Mouse (Mus musculus) forebrain, embryonic 14.5 days (tissue): Measurements from ENCODE around the gene Narfl. TPM values are rescaled to one million over a fixed set of nuclear protein-coding genes. Genes with fewer than 3 reads are reported as not detected.
"Not testable (repeated sequence)": the region's sequence is repeated elsewhere in the genome, so short reads cannot be mapped to it uniquely, and the experiment has no call there.

Source experiments
- ATAC-seq: fragments of 200-750 bp; cut with Nextera tagmentation; 2 replicates; pipeline ENCODE4 v1.8.0; 2017; ENCODE audit warnings: mild to moderate bottlenecking, moderate library complexity
- DNase-seq: peaks from one replicate; pipeline ENCODE4 v3.0.0-alpha.2; 2015; ENCODE audit warnings: low spot score
- H3K27ac ChIP-seq: fragments of 300-500 bp; sonication (generic); 2 replicates; pipeline ENCODE4 v1.5.1; 2014; ENCODE audit warnings: low read depth, mild to moderate bottlenecking, control low read depth, low read length, moderate library complexity
- H3K27me3 ChIP-seq: fragments of 300-500 bp; sonication (generic); replicated peaks from 2 replicates; pipeline ENCODE4 v1.6.1; 2014; ENCODE audit warnings: low read length, control low read depth, mixed read lengths; ENCODE audit not compliant: control insufficient read depth, insufficient read depth
- H3K36me3 ChIP-seq: fragments of 300-500 bp; sonication (generic); 2 replicates; pipeline ENCODE4 v1.6.1; 2014; ENCODE audit warnings: low read length, control low read depth; ENCODE audit not compliant: control insufficient read depth, insufficient read depth
- H3K4me1 ChIP-seq: fragments of 300-500 bp; sonication (generic); 2 replicates; pipeline ENCODE4 v1.6.1; 2014; ENCODE audit warnings: antibody characterized with exemption, low read length, control low read depth; ENCODE audit not compliant: control insufficient read depth, insufficient read depth
- H3K4me2 ChIP-seq: fragments of 300-500 bp; sonication (generic); 2 replicates; pipeline ENCODE4 v1.6.1; 2014; ENCODE audit warnings: mild to moderate bottlenecking, control low read depth, low read length
- H3K4me3 ChIP-seq: fragments of 300-500 bp; sonication (generic); 2 replicates; pipeline ENCODE4 v1.5.1; 2014; ENCODE audit warnings: low read depth, low read length, control low read depth
- H3K9ac ChIP-seq: fragments of 300-500 bp; sonication (generic); 2 replicates; pipeline ENCODE4 v1.6.1; 2014; ENCODE audit warnings: mild to moderate bottlenecking, low read length, control low read depth, moderate library complexity
- H3K9me3 ChIP-seq: fragments of 300-500 bp; sonication (generic); replicated peaks from 2 replicates; pipeline ENCODE4 v1.6.1; 2016; ENCODE audit warnings: low read length, control low read depth, mixed read lengths; ENCODE audit not compliant: control insufficient read depth
- WGBS: fragments of 180-500 bp; shearing (Covaris S2); extraction: QIAGEN DNeasy Blood & Tissue Kit; methylation state at CpG from one replicate; pipeline ENCODE4 v1.1.7; 2014; 5-methylcytosine and 5-hydroxymethylcytosine counted together
- polyA plus RNA-seq: library from polyadenylated mRNA; unstranded; fragments of >200 nt; fragmentation: Nextera tagmentation; extraction: Ambion mirVana; gene quantifications from 2 replicates; pipeline ENCODE4 v1.2.1, GENCODE M21; 2014

Gene Narfl
- polyA plus RNA-seq, 1 experiment from 2014 or later, result 30.2 TPM

- no peak for ATAC-seq
- Histone ChIP-seq H3K4me3 (no peak overlapping the region), H3K27ac (no peak overlapping the region), H3K9ac (no peak overlapping the region), H3K4me1 (peaks cover 34% of the 10 kb centered on the region), H3K4me2 (no peak overlapping the region), H3K36me3 (no peaks in the 10 kb centered on the region), H3K27me3 (0 out of 2 replicates have a peak, but pooled peaks cover 3% of the 10 kb centered on the region), H3K9me3 (no peaks in the 10 kb centered on the region)
- WGBS, result 81% methylated on average over 4 of the region's 4 CpGs
- DNase-seq, result no peak
Measured at GRCm38 (mm10) chr17:25806507-25806906, 32.9 kb downstream of the Narfl start.

- H3K27me3 ChIP-seq, DNase-seq, ATAC-seq, H3K9me3 ChIP-seq, H3K27ac ChIP-seq, H3K36me3 ChIP-seq, H3K9ac ChIP-seq, H3K4me3 ChIP-seq, H3K4me2 ChIP-seq: not testable (repeated sequence)
- peaks cover 29% of the 10 kb centered on the region for H3K4me1 ChIP-seq
- 50% methylated on average over 2 of the region's 2 CpGs for WGBS
Measured at GRCm38 (mm10) chr17:25807452-25807851, 33.9 kb downstream of the Narfl start.

GRCm38 (mm10) chr17:25808028-25808427 is 34.5 kb downstream of the Narfl start:
- Histone ChIP-seq H3K4me1 (peaks cover 24% of the 10 kb centered on the region), H3K4me2 (peak overlapping the region; percentile 86), H3K27me3 (0 out of 2 replicates have a peak, but pooled peaks cover 3% of the 10 kb centered on the region), H3K27ac (peak overlapping the region; percentile 95; the same call in 1 of the 2 replicates), H3K9ac (peak overlapping the region; percentile 95), H3K36me3 (no peaks in the 10 kb centered on the region), H3K4me3 (peak overlapping the region; percentile 85; the same call in 1 of the 2 replicates), H3K9me3 (no peaks in the 10 kb centered on the region)
- ATAC-seq (no peak), DNase-seq (no peak)
- 40% methylated on average over 5 of the region's 5 CpGs for WGBS

- H3K4me3 ChIP-seq, result peak within 1 kb of the TSS; percentile 85
- peak within 1 kb of the TSS; percentile 95 for H3K27ac ChIP-seq
- WGBS, result under 1% methylated on average over 79 of the region's 100 CpGs
- peaks cover 16% of the 10 kb centered on the region for H3K4me1 ChIP-seq
- H3K36me3 ChIP-seq, result no peaks in the 10 kb centered on the region
- peak; percentile 88 for ATAC-seq
- peak within 1 kb of the TSS; percentile 86 for H3K4me2 ChIP-seq
- DNase-seq, result peak; percentile 96
- H3K9me3 ChIP-seq, result no peaks in the 10 kb centered on the region
- peak within 1 kb of the TSS; percentile 95 for H3K9ac ChIP-seq
- H3K27me3 ChIP-seq, result 0 out of 2 replicates have a peak, but pooled peaks cover 3% of the 10 kb centered on the region
Measured at GRCm38 (mm10) chr17:25808789-25809605, 35.4 kb downstream of the Narfl start, which contains the start of gene Fbxl16. TSS of gene Fbxl16 (plus strand) at chr17:25809085.

- ATAC-seq (peak; percentile 57), DNase-seq (peak; percentile 62)
- 11% methylated on average over 24 of the region's 25 CpGs for WGBS
Measured at GRCm38 (mm10) chr17:25809606-25810340, 36.2 kb downstream of the Narfl start.

GRCm38 (mm10) chr17:25810890-25811289 is 37.3 kb downstream of the Narfl start:
- DNase-seq, result no peak
- Histone ChIP-seq H3K9ac (peak overlapping the region; percentile 95; the same call in 1 of the 2 replicates), H3K4me1 (peaks cover 16% of the 10 kb centered on the region)

More at GRCm38 (mm10) chr17:25809606-25810340, 36.2 kb downstream of the Narfl start:
- H3K9ac ChIP-seq, result peak overlapping the region; percentile 95
- no peaks in the 10 kb centered on the region for H3K36me3 ChIP-seq
- no peaks in the 10 kb centered on the region for H3K9me3 ChIP-seq
- peak overlapping the region; percentile 86 for H3K4me2 ChIP-seq
- peak overlapping the region; percentile 95 for H3K27ac ChIP-seq
- H3K4me1 ChIP-seq, result peaks cover 16% of the 10 kb centered on the region
- H3K4me3 ChIP-seq, result peak overlapping the region; percentile 85
- no peaks in the 10 kb centered on the region for H3K27me3 ChIP-seq

GRCm38 (mm10) chr17:25813471-25813870 is 39.9 kb downstream of the Narfl start:
- Histone ChIP-seq H3K4me3 (no peak overlapping the region), H3K36me3 (peaks cover 20% of the 10 kb centered on the region), H3K27ac (no peak overlapping the region), H3K27me3 (peaks cover 2% of the 10 kb centered on the region; the same call in 1 of the 2 replicates), H3K4me2 (peak overlapping the region; percentile 17; the same call in 1 of the 2 replicates), H3K4me1 (peaks cover 11% of the 10 kb centered on the region), H3K9me3 (no peaks in the 10 kb centered on the region), H3K9ac (peak overlapping the region; percentile 50)
- WGBS, result 2% methylated on average over 20 of the region's 20 CpGs
- DNase-seq (peak; percentile 61), ATAC-seq (no peak)

More at GRCm38 (mm10) chr17:25810890-25811289, 37.3 kb downstream of the Narfl start:
- no peak overlapping the region for H3K4me3 ChIP-seq
- no peak for ATAC-seq
- WGBS, result 76% methylated on average over 4 of the region's 4 CpGs
- H3K36me3 ChIP-seq, result no peaks in the 10 kb centered on the region
- H3K27me3 ChIP-seq, result no peaks in the 10 kb centered on the region
- H3K9me3 ChIP-seq, result no peaks in the 10 kb centered on the region
- peak overlapping the region; percentile 86 for H3K4me2 ChIP-seq
- no peak overlapping the region for H3K27ac ChIP-seq

GRCm38 (mm10) chr17:25817662-25818061 is 44.1 kb downstream of the Narfl start:
- no peak overlapping the region for H3K4me2 ChIP-seq
- H3K9ac ChIP-seq, result no peak overlapping the region

More at GRCm38 (mm10) chr17:25817662-25818061, 44.1 kb downstream of the Narfl start:
- no peak for DNase-seq
- WGBS, result 86% methylated on average over 11 of the region's 11 CpGs
- no peak overlapping the region for H3K27ac ChIP-seq
- H3K27me3 ChIP-seq, result peaks cover 17% of the 10 kb centered on the region
- peaks cover 34% of the 10 kb centered on the region for H3K36me3 ChIP-seq
- H3K4me1 ChIP-seq, result no peaks in the 10 kb centered on the region
- ATAC-seq, result no peak
- no peak overlapping the region for H3K4me3 ChIP-seq
- H3K9me3 ChIP-seq, result no peaks in the 10 kb centered on the region
